In genomic region chr7:19830682-19831156, GRCm38 (mm10) we compare ENCODE assay signal across 8 mouse cellular contexts. TPM values are rescaled to one million over a fixed set of nuclear protein-coding genes. Genes with fewer than 3 reads are reported as not detected.
A peak's percentile ranks its signal among the peaks of the same experiment; 100 is the strongest.
DNase-seq lines count a peak whose midpoint lies in the region; ATAC-seq and TF ChIP-seq lines count a peak whose summit lies in the region.

No protein-coding gene starts in this region.

- intact Hi-C loops in heart, adult 2 months (cut with DNase I) = no loop called here

- peak; percentile 40 for TF ChIP-seq POLR2A in heart, adult 2 months (IDR thresholded peaks at IDR 0.05; ENCODE audit: insufficient read depth, low read depth, low read length)

- peaks cover 9% of the 10 kb centered on the region for H3K4me1 ChIP-seq in heart, adult 2 months (ENCODE audit: control insufficient read depth, insufficient read depth, low read length)
- H3K4me1 ChIP-seq in kidney, embryonic 15.5 days = peaks cover 16% of the 10 kb centered on the region

- TF ChIP-seq EP300 in heart, adult 2 months (IDR thresholded peaks at IDR 0.05; ENCODE audit: insufficient read depth, low read depth, low read length) = peak; percentile 91

- no peaks in the 10 kb centered on the region for H3K79me2 ChIP-seq in heart, adult 2 months (replicated peaks; ENCODE audit: control insufficient read depth, insufficient read depth, low read length)

- peak overlapping the region; percentile 78 for H3K27ac ChIP-seq in heart, adult 2 months
- H3K27ac ChIP-seq in kidney, embryonic 15.5 days = 0 out of 2 replicates have a peak overlapping the region, but pooled peaks have one; percentile 13

- H3K4me2 ChIP-seq in kidney, embryonic 15.5 days = peak overlapping the region; percentile 27

- TF ChIP-seq CTCF in heart, adult 2 months (IDR thresholded peaks at IDR 0.05) = no peak

- peak; percentile 76 for ATAC-seq in kidney, embryonic 15.5 days (replicated peaks; ENCODE audit: low FRiP score)

- H3K27me3 ChIP-seq in heart, adult 2 months (ENCODE audit: control insufficient read depth, insufficient read depth, low read length) = no peaks in the 10 kb centered on the region
- H3K27me3 ChIP-seq in kidney, embryonic 15.5 days = no peaks in the 10 kb centered on the region

- DNase-seq in layer of hippocampus, adult 9-10 months (ENCODE audit: low spot score) = peak; percentile 48
- DNase-seq in layer of hippocampus, postnatal 36 days = no peak
- DNase-seq in adrenal gland, adult 8-10 months = peak; percentile 98
- peak; percentile 92 to 95 for DNase-seq in heart, adult 2 months
- DNase-seq in lung, postnatal 36 days = peak; percentile 96
- peak; percentile 88 to 96 for DNase-seq in urinary bladder, postnatal 36 days (ENCODE audit: low spot score in 2 of 2)
- no peak for DNase-seq in B cell, adult 2 months

- no peaks in the 10 kb centered on the region for H3K9me3 ChIP-seq in kidney, embryonic 15.5 days (replicated peaks)

- WGBS in heart, adult 2 months = 2% methylated on average over 13 of the region's 13 CpGs
- WGBS in kidney, embryonic 15.5 days = 31% methylated on average over 13 of the region's 13 CpGs

- no peaks in the 10 kb centered on the region for H3K36me3 ChIP-seq in heart, adult 2 months (ENCODE audit: control insufficient read depth, insufficient read depth, low read length)
- H3K36me3 ChIP-seq in kidney, embryonic 15.5 days = no peaks in the 10 kb centered on the region

- no peak overlapping the region for H3K9ac ChIP-seq in heart, adult 2 months (ENCODE audit: low read depth, low read length)
- 0 out of 2 replicates have a peak overlapping the region, but pooled peaks have one; percentile 7 for H3K9ac ChIP-seq in kidney, embryonic 15.5 days

- peak overlapping the region; percentile 0; the same call in 1 of the 2 replicates for H3K4me3 ChIP-seq in heart, adult 2 months
- H3K4me3 ChIP-seq in kidney, embryonic 15.5 days (replicated peaks) = no peak overlapping the region

RNA-seq across cellular contexts. Expression of gene Bcl3, which starts 8.1 kb away (rescaled TPM):
- total RNA-seq in layer of hippocampus, postnatal 36 days (2021) = 1 to 10 TPM in 1 of 2 experiments, under 1 TPM in 1; 0.32 to 1.4 TPM
- 10 to 100 TPM; 16.5 to 23.4 (median 21.9) TPM for total RNA-seq in adrenal gland, adult 8-10 months (2022)
- total RNA-seq in heart, adult 2 months (2021) = 1 to 10 TPM; 3.5 to 6.1 TPM
- 11.9 and 14.0 TPM in 2 replicates for polyA plus RNA-seq in heart, adult 2 months (2012; rRNA removed)
- 3.9 and 4.9 TPM in 2 replicates for polyA plus RNA-seq in kidney, embryonic 15.5 days (2015; fragmentation: Nextera tagmentation; extraction: Ambion mirVana)

RNA-seq across cellular contexts. Expression of gene Gm19345, which starts 21.1 kb away (rescaled TPM):
- total RNA-seq in layer of hippocampus, postnatal 36 days (2021) = 1 to 10 TPM; 1.2 to 1.9 TPM
- under 1 TPM in 2 of 4 experiments, not detected in 2; 0.28 to 0.35 TPM for total RNA-seq in adrenal gland, adult 8-10 months (2022)
- not detected for total RNA-seq in heart, adult 2 months (2021)
- not detected in 2 replicates for polyA plus RNA-seq in heart, adult 2 months (2012; rRNA removed)
- 0.16 TPM in 1 of 2 replicates, not detected in the other for polyA plus RNA-seq in kidney, embryonic 15.5 days (2015; fragmentation: Nextera tagmentation; extraction: Ambion mirVana)

RNA-seq across cellular contexts. Expression of gene Ceacam16, which starts 30.4 kb away (rescaled TPM):
- not detected for total RNA-seq in layer of hippocampus, postnatal 36 days (2021)
- total RNA-seq in adrenal gland, adult 8-10 months (2022) = under 1 TPM in 1 of 4 experiments, not detected in 3; 0.31 TPM
- total RNA-seq in heart, adult 2 months (2021) = under 1 TPM in 1 of 2 experiments, not detected in 1; 0.14 TPM
- polyA plus RNA-seq in heart, adult 2 months (2012; rRNA removed) = 0.35 and 0.66 TPM in 2 replicates
- polyA plus RNA-seq in kidney, embryonic 15.5 days (2015; fragmentation: Nextera tagmentation; extraction: Ambion mirVana) = not detected in 2 replicates

RNA-seq across cellular contexts. Expression of gene Cblc, which starts 34.1 kb away (rescaled TPM):
- total RNA-seq in layer of hippocampus, postnatal 36 days (2021) = not detected
- total RNA-seq in adrenal gland, adult 8-10 months (2022) = under 1 TPM in 1 of 4 experiments, not detected in 3; 0.43 TPM
- total RNA-seq in heart, adult 2 months (2021) = under 1 TPM; 0.63 to 0.77 TPM
- 0.41 and 1.2 TPM in 2 replicates for polyA plus RNA-seq in heart, adult 2 months (2012; rRNA removed)
- polyA plus RNA-seq in kidney, embryonic 15.5 days (2015; fragmentation: Nextera tagmentation; extraction: Ambion mirVana) = 8.3 and 9.1 TPM in 2 replicates

RNA-seq across cellular contexts. Expression of gene Ceacam19, which starts 57.0 kb away (rescaled TPM):
- not detected for total RNA-seq in layer of hippocampus, postnatal 36 days (2021)
- not detected for total RNA-seq in adrenal gland, adult 8-10 months (2022)
- not detected for total RNA-seq in heart, adult 2 months (2021)
- polyA plus RNA-seq in heart, adult 2 months (2012; rRNA removed) = not detected in 2 replicates
- polyA plus RNA-seq in kidney, embryonic 15.5 days (2015; fragmentation: Nextera tagmentation; extraction: Ambion mirVana) = 0.09 TPM in 1 of 2 replicates, not detected in the other

Comparison
In these comparisons a context has a peak if more than half of its experiments do, and no peak if none do; other contexts are left out.
1. DNase-seq: peak in layer of hippocampus, adult 9-10 months (single experiment), adrenal gland, adult 8-10 months (single experiment), heart, adult 2 months (2 of 2), lung, postnatal 36 days (single experiment) and urinary bladder, postnatal 36 days (2 of 2); none in layer of hippocampus, postnatal 36 days (0 of 2) and B cell, adult 2 months (0 of 2).